Mouse (Mus musculus) heart, adult 9 months (tissue): ENCODE data around the gene Sap30bp.
A peak's percentile ranks its signal among the peaks of the same experiment; 100 is the strongest.

Source experiments
- DNase-seq, 2 experiments: peaks; one replicate each; pipeline ENCODE4 v3.0.0; 2022; ENCODE audit warnings: low spot score in 2 of 2

The Sap30bp gene

DNA sequence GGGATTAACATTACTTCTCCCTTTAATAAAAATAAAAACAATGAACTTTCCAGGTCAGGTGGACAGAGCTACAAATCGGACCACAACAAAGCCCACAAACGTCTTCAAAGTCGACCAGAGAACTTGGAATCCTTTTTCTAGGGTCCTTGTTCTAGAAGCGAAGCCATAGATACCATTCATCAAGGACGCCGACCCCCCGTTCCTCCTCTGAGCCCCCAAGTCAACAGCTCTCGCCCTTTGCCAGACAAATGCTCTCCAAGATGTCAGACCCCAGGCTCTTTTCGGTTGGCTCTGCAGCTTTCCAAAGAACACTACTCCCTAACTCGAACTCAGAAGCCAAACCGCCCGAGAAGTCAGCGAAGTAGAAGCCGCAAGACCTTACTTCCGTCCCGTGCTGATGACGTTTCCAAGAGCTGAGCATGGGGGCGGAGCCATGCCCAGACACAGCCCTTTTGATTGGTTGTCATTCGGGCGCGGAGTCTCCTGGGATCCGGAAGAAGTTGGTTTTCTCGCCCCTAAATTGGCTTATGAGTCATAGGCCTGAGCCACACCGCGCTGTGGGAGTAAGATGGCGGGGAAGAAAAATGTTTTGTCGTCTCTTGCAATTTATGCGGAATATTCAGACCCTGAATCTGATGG lies at the start of gene Sap30bp, which contains the start of gene Recql5:
Gene Sap30bp (plus strand): TSS at position 175 of the 639 bp plus-strand sequence.
Gene Recql5 (minus strand): TSS at position 370 of the 639 bp plus-strand sequence.
- peak; percentile 96 to 97 for DNase-seq

- no peak for DNase-seq
Measured at GRCm38 (mm10) chr11:115884361-115884760, 48.7 kb upstream of the Sap30bp start.

DNA sequence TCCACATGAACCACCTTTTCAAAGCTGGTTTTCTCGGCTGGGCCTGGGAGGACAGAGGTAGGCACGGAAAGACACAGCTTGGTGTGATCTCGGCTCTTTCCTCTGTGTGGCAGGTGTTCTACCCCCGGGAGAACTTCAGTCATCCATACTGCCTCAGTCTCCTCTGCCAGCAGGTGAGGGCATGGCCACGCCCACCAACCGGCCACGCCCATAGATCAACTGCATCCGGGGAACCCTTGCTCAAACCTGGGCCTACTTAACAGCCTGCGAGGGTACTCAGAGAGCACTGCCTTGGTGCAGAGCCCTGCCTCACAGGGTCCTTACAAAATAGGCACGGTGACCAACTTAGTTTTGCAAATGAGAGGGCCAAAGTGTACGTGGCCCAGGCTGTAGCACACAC lies 47.8 kb upstream of the Sap30bp start:
- no peak for DNase-seq

GRCm38 (mm10) chr11:115886446-115886845 lies 46.6 kb upstream of the Sap30bp start:
- DNase-seq = no peak

- DNase-seq = no peak
Measured at GRCm38 (mm10) chr11:115888020-115888419, 45.1 kb upstream of the Sap30bp start.

- no peak for DNase-seq
Measured at GRCm38 (mm10) chr11:115889159-115889558, 43.9 kb upstream of the Sap30bp start.

GRCm38 (mm10) chr11:115892213-115892612 lies 40.9 kb upstream of the Sap30bp start:
- no peak for DNase-seq

GRCm38 (mm10) chr11:115893071-115893470 lies 40.0 kb upstream of the Sap30bp start:
- DNase-seq = no peak

DNA sequence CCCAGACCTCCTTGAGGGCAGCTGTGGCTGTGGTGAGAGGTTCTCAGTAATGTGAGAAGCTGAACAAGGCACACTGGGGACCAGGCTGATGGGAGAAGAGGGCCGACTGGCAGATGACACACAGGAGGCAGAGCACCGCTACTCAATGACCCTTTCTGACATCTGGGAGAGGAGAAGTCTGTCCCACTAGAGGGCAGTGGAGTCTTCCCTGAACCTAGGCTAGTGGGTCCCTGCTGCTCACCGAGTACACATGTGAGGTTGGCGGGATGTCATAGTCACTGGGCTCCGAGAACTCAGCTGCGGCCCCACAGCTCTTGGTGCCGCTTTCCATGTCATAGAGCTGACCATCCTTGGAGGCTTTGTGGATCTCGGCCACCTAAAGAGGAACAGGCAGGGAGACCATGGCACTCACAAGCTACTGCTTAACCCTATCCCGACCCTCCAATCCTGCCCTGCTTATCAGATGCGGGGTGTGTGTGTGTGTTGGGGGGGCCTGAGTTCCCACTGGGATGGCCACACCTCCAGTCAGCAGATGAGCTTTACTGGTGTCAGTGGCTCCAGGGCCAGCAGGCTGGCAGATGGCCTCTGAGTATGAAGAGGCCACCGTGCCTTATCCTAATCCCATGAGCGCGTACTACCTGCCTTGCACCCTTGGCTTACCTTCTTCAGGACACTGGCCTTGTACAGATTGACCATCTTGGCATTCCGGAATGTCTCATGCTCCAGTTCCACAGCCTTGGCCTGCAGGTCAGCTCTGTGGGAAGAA lies 38.1 kb upstream of the Sap30bp start:
- no peak for DNase-seq

DNA sequence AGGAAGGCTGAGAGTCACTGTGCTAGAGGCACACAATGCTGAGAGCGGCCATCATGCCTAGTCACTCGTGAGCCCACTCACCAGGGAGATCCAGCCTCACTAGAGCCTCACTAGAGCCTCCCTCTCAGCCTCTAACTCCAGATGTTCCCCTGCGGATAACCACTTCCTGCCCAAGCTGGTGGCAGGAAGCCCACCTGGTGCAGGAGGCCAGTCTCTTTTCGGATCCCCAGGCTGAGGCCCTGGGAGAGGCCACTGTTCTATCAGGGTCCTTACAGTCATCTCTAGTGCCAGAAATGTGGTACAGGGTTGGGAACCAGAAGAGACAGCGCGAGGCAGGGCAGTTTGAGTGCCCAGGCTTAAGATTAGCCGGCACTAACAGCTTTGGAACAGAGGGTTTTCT lies 34.6 kb upstream of the Sap30bp start:
- no peak for DNase-seq

GRCm38 (mm10) chr11:115898886-115899285 lies 34.2 kb upstream of the Sap30bp start:
- DNase-seq = no peak

DNA sequence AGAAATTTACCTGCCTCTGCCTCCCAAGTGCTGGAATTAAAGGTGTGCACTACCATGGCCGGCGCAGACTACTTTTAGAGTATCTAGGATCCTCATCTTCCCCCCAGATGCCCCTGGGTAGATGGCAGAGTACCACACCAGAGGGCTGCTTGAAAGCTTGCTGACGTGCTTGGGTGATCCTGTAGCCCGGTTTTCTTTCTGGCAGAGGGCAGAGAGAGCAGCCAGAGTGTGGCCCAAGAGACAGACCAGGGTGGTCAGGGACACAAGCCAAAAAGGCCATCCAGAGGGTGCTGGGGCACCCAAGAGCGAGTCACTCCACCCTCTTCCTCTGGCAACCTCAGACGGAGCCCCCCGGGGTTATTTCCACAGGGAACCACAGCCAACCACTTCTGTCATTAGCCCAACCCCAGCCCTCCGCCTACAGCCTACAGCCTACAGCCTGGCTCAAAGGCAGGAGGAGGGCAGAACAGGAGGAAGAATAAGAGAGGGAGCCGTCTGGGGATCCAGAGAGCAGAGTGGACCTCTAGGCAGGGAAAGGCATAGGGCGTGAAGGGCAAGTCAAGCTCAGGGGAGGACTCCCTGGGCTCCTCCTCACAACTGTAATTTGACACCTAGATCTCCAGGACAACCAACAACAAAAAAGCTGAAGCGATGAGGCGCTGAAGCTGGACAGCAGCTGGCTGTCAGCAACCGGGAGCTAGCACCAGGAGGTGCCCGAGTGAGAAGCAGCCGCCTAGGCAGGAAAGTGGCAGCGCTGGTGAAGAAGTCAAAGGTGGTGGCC lies 33.4 kb upstream of the Sap30bp start, which contains the start of gene Smim5:
Gene Smim5 (plus strand): TSS at position 481 of the 781 bp plus-strand sequence.
- DNase-seq = peak; percentile 80 to 82

DNA sequence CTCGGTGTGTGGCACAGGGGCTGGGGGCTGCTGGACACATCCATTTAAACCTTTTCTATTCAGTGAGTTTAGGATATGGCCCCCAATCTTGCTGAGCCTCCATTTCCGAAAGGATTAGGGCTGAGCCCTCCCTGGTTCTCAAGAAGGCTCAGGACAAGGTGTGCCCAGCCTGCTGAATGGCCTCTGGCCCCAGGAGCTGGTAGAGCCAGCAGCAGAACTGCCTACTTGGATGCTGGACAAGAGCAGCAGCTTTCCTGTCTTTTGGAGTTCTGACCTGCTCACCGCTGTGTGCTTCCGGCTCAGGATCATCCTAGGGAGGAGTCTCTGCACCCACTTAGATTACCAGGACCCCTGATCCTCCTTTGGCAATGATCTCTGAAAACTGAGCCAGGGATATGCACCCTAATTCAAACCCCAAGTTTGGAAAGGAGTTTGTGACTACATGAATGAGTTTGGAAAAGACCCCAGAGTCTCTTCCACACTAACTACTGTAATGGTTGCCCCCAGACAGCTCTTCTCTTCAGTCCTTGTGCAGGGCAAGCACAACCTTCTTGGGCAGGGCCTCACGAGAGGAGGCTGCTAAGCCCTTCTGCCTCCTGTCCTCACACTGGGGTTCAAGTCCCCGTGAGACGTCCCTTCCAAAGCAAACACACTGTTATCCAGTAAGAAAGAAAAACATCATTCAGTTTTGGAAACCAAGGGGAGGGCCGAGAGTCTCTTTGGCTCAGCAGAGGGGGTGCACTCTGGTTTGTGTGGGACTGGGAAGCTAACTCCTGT lies 32.3 kb upstream of the Sap30bp start:
- DNase-seq = peak; percentile 34 to 42

- no peak for DNase-seq
Measured at GRCm38 (mm10) chr11:115901338-115902161, 31.5 kb upstream of the Sap30bp start.

- DNase-seq = peak; percentile 70
Measured at GRCm38 (mm10) chr11:115902177-115902576, 30.9 kb upstream of the Sap30bp start.

GRCm38 (mm10) chr11:115902831-115903230 lies 30.3 kb upstream of the Sap30bp start:
- DNase-seq = peak in 1 of 2 experiments; percentile 56

DNA sequence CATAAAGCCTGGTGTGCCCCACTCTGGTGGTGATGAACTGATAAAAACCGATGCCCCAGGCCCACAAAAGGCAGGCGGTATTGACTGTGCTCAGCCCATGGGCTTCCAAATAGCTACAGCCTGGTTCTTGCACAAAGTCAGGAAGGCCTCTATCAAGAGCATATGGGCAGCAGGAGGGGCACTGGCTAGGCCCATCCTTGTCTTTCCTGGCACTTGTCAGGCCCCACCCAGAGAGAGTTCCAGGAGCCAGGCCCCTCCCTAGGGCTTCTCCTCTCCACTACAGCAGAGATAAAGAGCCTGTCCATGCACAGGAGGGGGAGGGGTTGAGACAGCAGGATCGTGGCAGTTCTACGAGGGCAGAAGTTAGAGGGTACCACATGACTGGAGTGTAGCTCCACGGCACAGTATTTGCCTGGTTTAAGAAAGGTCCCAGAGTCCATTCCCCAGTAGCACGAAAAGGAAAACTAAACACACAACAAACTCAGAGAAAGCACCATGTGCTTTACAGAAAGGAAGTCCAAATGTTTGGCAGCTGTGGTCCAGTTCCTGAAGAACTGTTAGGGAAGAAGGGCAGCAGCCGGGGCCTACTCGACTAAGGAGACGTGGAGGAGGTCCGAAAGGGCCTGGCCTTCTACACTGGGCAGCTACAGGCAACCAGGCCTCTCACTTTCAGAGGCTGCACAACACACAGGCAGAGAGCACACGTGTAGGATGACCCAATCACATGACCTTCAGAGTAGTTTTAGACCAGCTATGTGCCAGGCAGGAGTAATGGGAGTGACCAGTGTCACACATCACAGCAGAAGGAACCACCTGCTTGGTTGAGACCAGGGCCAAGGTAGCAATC lies 29.5 kb upstream of the Sap30bp start:
- DNase-seq = peak; percentile 71 to 74

- DNase-seq = no peak
Measured at GRCm38 (mm10) chr11:115904231-115904955, 28.7 kb upstream of the Sap30bp start.
